Mouse (Mus musculus): Measurements from ENCODE around the gene Cmtm7. TPM values are rescaled to one million over a fixed set of nuclear protein-coding genes. Genes with fewer than 3 reads are reported as not detected.

Cmtm7 gene
- polyA plus RNA-seq (2015; fragmentation: Nextera tagmentation; extraction: Ambion mirVana): 103 and 105 TPM in 2 replicates

GRCm38 (mm10) chr9:114781526-114782212 is at the start of gene Cmtm7:
Cmtm7 (minus strand) TSS chr9:114781856.
- Histone ChIP-seq H3K36me3 (no peaks in the 10 kb centered on the region), H3K9me3 (no peaks in the 10 kb centered on the region), H3K4me1 (peaks cover 16% of the 10 kb centered on the region), H3K27me3 (replicated peaks) (no peaks in the 10 kb centered on the region), H3K4me3 (replicated peaks) (peak within 1 kb of the TSS; percentile 63), H3K9ac (peak within 1 kb of the TSS; percentile 53), H3K4me2 (peak within 1 kb of the TSS; percentile 85), H3K27ac (peak within 1 kb of the TSS; percentile 88)
- under 1% methylated on average over 54 of the region's 54 CpGs for WGBS
- ATAC-seq (ENCODE audit: insufficient read depth, low FRiP score, low read depth): peak; percentile 86

- H3K27ac ChIP-seq: no peak overlapping the region
- ATAC-seq (ENCODE audit: insufficient read depth, low FRiP score, low read depth): no peak
- H3K9ac ChIP-seq: no peak overlapping the region
- H3K9me3 ChIP-seq: no peaks in the 10 kb centered on the region
- H3K36me3 ChIP-seq: no peaks in the 10 kb centered on the region
- H3K4me2 ChIP-seq: no peak overlapping the region
- no peak overlapping the region for H3K4me3 ChIP-seq (replicated peaks)
- 53% methylated on average over 7 of the region's 7 CpGs for WGBS
- H3K4me1 ChIP-seq: no peaks in the 10 kb centered on the region
- no peaks in the 10 kb centered on the region for H3K27me3 ChIP-seq (replicated peaks)
These were observed 48.7 kb upstream of the Cmtm7 start for GRCm38 (mm10) chr9:114830351-114830750.

- no peak for ATAC-seq (ENCODE audit: insufficient read depth, low FRiP score, low read depth)
- no peak overlapping the region for H3K27ac ChIP-seq
- no peaks in the 10 kb centered on the region for H3K27me3 ChIP-seq (replicated peaks)
- H3K4me3 ChIP-seq (replicated peaks): no peak overlapping the region
- H3K9me3 ChIP-seq: no peaks in the 10 kb centered on the region
- WGBS: 84% methylated on average over 8 of the region's 8 CpGs
- H3K9ac ChIP-seq: no peak overlapping the region
- no peak overlapping the region for H3K4me2 ChIP-seq
- no peaks in the 10 kb centered on the region for H3K4me1 ChIP-seq
- H3K36me3 ChIP-seq: no peaks in the 10 kb centered on the region
These were observed 48.0 kb upstream of the Cmtm7 start for GRCm38 (mm10) chr9:114829669-114830068.

- 90% methylated on average over 6 of the region's 6 CpGs for WGBS
- Histone ChIP-seq H3K9me3 (no peaks in the 10 kb centered on the region), H3K4me1 (no peaks in the 10 kb centered on the region), H3K4me2 (no peak overlapping the region), H3K27ac (no peak overlapping the region), H3K4me3 (replicated peaks) (no peak overlapping the region), H3K27me3 (replicated peaks) (no peaks in the 10 kb centered on the region), H3K9ac (no peak overlapping the region), H3K36me3 (no peaks in the 10 kb centered on the region)
- no peak for ATAC-seq (ENCODE audit: insufficient read depth, low FRiP score, low read depth)
These were observed 46.7 kb upstream of the Cmtm7 start for GRCm38 (mm10) chr9:114828377-114828776.

GRCm38 (mm10) chr9:114827242-114827852 is 45.7 kb upstream of the Cmtm7 start:
- H3K27ac ChIP-seq: no peak overlapping the region
- H3K36me3 ChIP-seq: no peaks in the 10 kb centered on the region
- 50% methylated on average over 1 of the region's 1 CpGs for WGBS
- H3K4me3 ChIP-seq (replicated peaks): no peak overlapping the region
- H3K9me3 ChIP-seq: no peaks in the 10 kb centered on the region
- H3K4me1 ChIP-seq: no peaks in the 10 kb centered on the region
- H3K9ac ChIP-seq: no peak overlapping the region
- H3K4me2 ChIP-seq: no peak overlapping the region
- ATAC-seq (ENCODE audit: insufficient read depth, low FRiP score, low read depth): no peak
- no peaks in the 10 kb centered on the region for H3K27me3 ChIP-seq (replicated peaks)

- no peak overlapping the region for H3K4me2 ChIP-seq
- H3K4me1 ChIP-seq: no peaks in the 10 kb centered on the region
- no peak overlapping the region for H3K9ac ChIP-seq
- 84% methylated on average over 7 of the region's 7 CpGs for WGBS
- no peaks in the 10 kb centered on the region for H3K27me3 ChIP-seq (replicated peaks)
- H3K36me3 ChIP-seq: no peaks in the 10 kb centered on the region
- H3K9me3 ChIP-seq: no peaks in the 10 kb centered on the region
- H3K27ac ChIP-seq: no peak overlapping the region
- H3K4me3 ChIP-seq (replicated peaks): no peak overlapping the region
- ATAC-seq (ENCODE audit: insufficient read depth, low FRiP score, low read depth): no peak
These were observed 42.5 kb upstream of the Cmtm7 start for GRCm38 (mm10) chr9:114824166-114824565.

- Histone ChIP-seq H3K27ac (no peak overlapping the region), H3K4me3 (replicated peaks) (no peak overlapping the region), H3K9ac (no peak overlapping the region), H3K27me3 (replicated peaks) (no peaks in the 10 kb centered on the region), H3K4me2 (no peak overlapping the region), H3K36me3 (no peaks in the 10 kb centered on the region), H3K9me3 (no peaks in the 10 kb centered on the region), H3K4me1 (no peaks in the 10 kb centered on the region)
- WGBS: 75% methylated on average over 15 of the region's 15 CpGs
- no peak for ATAC-seq (ENCODE audit: insufficient read depth, low FRiP score, low read depth)
These were observed 40.1 kb upstream of the Cmtm7 start for GRCm38 (mm10) chr9:114821548-114822289.

GRCm38 (mm10) chr9:114818918-114819317 is 37.3 kb upstream of the Cmtm7 start:
- Histone ChIP-seq H3K9ac (no peak overlapping the region), H3K27me3 (replicated peaks) (no peaks in the 10 kb centered on the region), H3K4me1 (no peaks in the 10 kb centered on the region), H3K4me2 (no peak overlapping the region), H3K4me3 (replicated peaks) (no peak overlapping the region), H3K27ac (no peak overlapping the region), H3K36me3 (no peaks in the 10 kb centered on the region), H3K9me3 (no peaks in the 10 kb centered on the region)
- WGBS: 63% methylated on average over 3 of the region's 3 CpGs
- no peak for ATAC-seq (ENCODE audit: insufficient read depth, low FRiP score, low read depth)

- ATAC-seq (ENCODE audit: insufficient read depth, low FRiP score, low read depth): no peak
- Histone ChIP-seq H3K9ac (no peak overlapping the region), H3K36me3 (no peaks in the 10 kb centered on the region), H3K27me3 (replicated peaks) (no peaks in the 10 kb centered on the region), H3K4me3 (replicated peaks) (no peak overlapping the region), H3K4me1 (no peaks in the 10 kb centered on the region), H3K27ac (no peak overlapping the region), H3K9me3 (no peaks in the 10 kb centered on the region), H3K4me2 (no peak overlapping the region)
- WGBS: 60% methylated on average over 7 of the region's 7 CpGs
These were observed 35.4 kb upstream of the Cmtm7 start for GRCm38 (mm10) chr9:114817012-114817411.

- H3K27ac ChIP-seq: no peak overlapping the region
These were observed 34.5 kb upstream of the Cmtm7 start for GRCm38 (mm10) chr9:114816121-114816520.

GRCm38 (mm10) chr9:114815315-114815714 is 33.7 kb upstream of the Cmtm7 start:
- Histone ChIP-seq H3K9me3 (no peaks in the 10 kb centered on the region), H3K36me3 (no peaks in the 10 kb centered on the region), H3K4me1 (0 out of 2 replicates have a peak, but pooled peaks cover 4% of the 10 kb centered on the region), H3K4me2 (no peak overlapping the region), H3K4me3 (replicated peaks) (no peak overlapping the region), H3K9ac (no peak overlapping the region), H3K27me3 (replicated peaks) (no peaks in the 10 kb centered on the region), H3K27ac (no peak overlapping the region)
- peak; percentile 62 for ATAC-seq (ENCODE audit: insufficient read depth, low FRiP score, low read depth)
- WGBS: 61% methylated on average over 4 of the region's 4 CpGs

More at GRCm38 (mm10) chr9:114816121-114816520, 34.5 kb upstream of the Cmtm7 start:
- no peaks in the 10 kb centered on the region for H3K27me3 ChIP-seq (replicated peaks)
- H3K9me3 ChIP-seq: no peaks in the 10 kb centered on the region
- H3K4me1 ChIP-seq: 0 out of 2 replicates have a peak, but pooled peaks cover 4% of the 10 kb centered on the region
- no peaks in the 10 kb centered on the region for H3K36me3 ChIP-seq
- no peak overlapping the region for H3K9ac ChIP-seq
- H3K4me3 ChIP-seq (replicated peaks): no peak overlapping the region
- no peak for ATAC-seq (ENCODE audit: insufficient read depth, low FRiP score, low read depth)
- 89% methylated on average over 7 of the region's 7 CpGs for WGBS
- no peak overlapping the region for H3K4me2 ChIP-seq

- no peak overlapping the region for H3K27ac ChIP-seq
- WGBS: 67% methylated on average over 4 of the region's 4 CpGs
These were observed 30.3 kb upstream of the Cmtm7 start for GRCm38 (mm10) chr9:114812001-114812400.

More at GRCm38 (mm10) chr9:114812001-114812400, 30.3 kb upstream of the Cmtm7 start:
- Histone ChIP-seq H3K4me3 (replicated peaks) (no peak overlapping the region), H3K4me2 (no peak overlapping the region), H3K9ac (no peak overlapping the region), H3K9me3 (no peaks in the 10 kb centered on the region), H3K4me1 (0 out of 2 replicates have a peak, but pooled peaks cover 17% of the 10 kb centered on the region), H3K27me3 (replicated peaks) (no peaks in the 10 kb centered on the region), H3K36me3 (no peaks in the 10 kb centered on the region)
- no peak for ATAC-seq (ENCODE audit: insufficient read depth, low FRiP score, low read depth)
